ENCODE assay signal across 12 mouse cellular contexts in the genomic region with DNA sequence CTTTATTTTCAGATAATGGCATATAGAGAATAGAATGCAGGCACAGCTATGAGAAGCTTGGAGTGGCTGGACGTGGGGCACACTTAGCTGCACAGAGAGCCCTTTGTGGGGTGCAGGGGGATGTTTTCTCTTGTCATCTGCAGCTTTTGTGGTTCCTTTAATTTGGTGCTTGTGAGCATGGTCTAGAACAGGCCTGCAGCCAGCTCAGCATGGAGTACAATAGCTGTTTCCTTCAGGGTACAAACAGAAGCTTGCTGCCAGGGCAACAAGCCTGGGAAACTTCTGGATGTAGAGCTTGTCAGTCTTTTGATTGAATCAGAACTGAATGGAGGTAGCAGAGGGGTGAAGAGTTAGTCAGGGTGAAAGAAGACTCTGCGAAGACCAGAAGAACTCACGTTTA.
DNase-seq lines count a peak whose midpoint lies in the region; ATAC-seq and TF ChIP-seq lines count a peak whose summit lies in the region.
"Had no signal": no experiment of that assay in that cellular context is flagged by ENCODE, and none has a peak within 500 bp of the region (broad histone marks: within the 10 kb centered on the region; RNA-seq: fewer than 3 reads in every experiment).

No protein-coding gene starts in this region.

- ATAC-seq in cerebellum, adult (ENCODE audit: insufficient number of reproducible peaks, low FRiP score, low TSS enrichment) = no peak
- no peak for ATAC-seq in intestine, embryonic 16.5 days
- ATAC-seq in intestine, postnatal 0 days = no peak
- ATAC-seq in liver, embryonic 11.5 days (replicated peaks; ENCODE audit: low FRiP score) = no peak
- ATAC-seq: activated CD4-positive, CD25-positive, alpha-beta regulatory T cell, adult 4 months had no signal

- H3K4me1 ChIP-seq in intestine, embryonic 16.5 days (ENCODE audit: control insufficient read depth, insufficient read depth, low read length) = no peaks in the 10 kb centered on the region; the same call in 1 of the 2 replicates
- no peaks in the 10 kb centered on the region for H3K4me1 ChIP-seq in intestine, postnatal 0 days (replicated peaks; ENCODE audit: control insufficient read depth, insufficient read depth, low read length)
- no peaks in the 10 kb centered on the region for H3K4me1 ChIP-seq in liver, embryonic 11.5 days (replicated peaks; ENCODE audit: control insufficient read depth, insufficient read depth, low read length)
- H3K4me1 ChIP-seq: megakaryocyte, embryonic 14.5 days had no signal

- no peak overlapping the region for H3K4me3 ChIP-seq in intestine, embryonic 16.5 days (ENCODE audit: low read length)
- H3K4me3 ChIP-seq in intestine, postnatal 0 days (ENCODE audit: low read depth, low read length) = no peak overlapping the region
- H3K4me3 ChIP-seq in liver, embryonic 11.5 days (ENCODE audit: low read depth, low read length) = no peak overlapping the region
- H3K4me3 ChIP-seq: heart, embryonic 13.5 days; megakaryocyte, embryonic 14.5 days had no signal

- no peaks in the 10 kb centered on the region for H3K36me3 ChIP-seq in intestine, embryonic 16.5 days (ENCODE audit: control insufficient read depth, insufficient read depth, low read length)
- H3K36me3 ChIP-seq in intestine, postnatal 0 days (ENCODE audit: control insufficient read depth, insufficient read depth) = no peaks in the 10 kb centered on the region
- no peaks in the 10 kb centered on the region for H3K36me3 ChIP-seq in liver, embryonic 11.5 days (ENCODE audit: control insufficient read depth, insufficient read depth, low read length)
- H3K36me3 ChIP-seq: heart, embryonic 13.5 days had no signal

- H3K9ac ChIP-seq in intestine, embryonic 16.5 days (ENCODE audit: low read depth, low read length) = no peak overlapping the region
- no peak overlapping the region for H3K9ac ChIP-seq in intestine, postnatal 0 days (ENCODE audit: low read depth, low read length)
- H3K9ac ChIP-seq in liver, embryonic 11.5 days (ENCODE audit: low read depth, low read length) = no peak overlapping the region
- H3K9ac ChIP-seq: heart, embryonic 13.5 days had no signal

- no peaks in the 10 kb centered on the region for H3K27me3 ChIP-seq in intestine, embryonic 16.5 days (replicated peaks; ENCODE audit: control insufficient read depth, insufficient read depth, low read length)
- H3K27me3 ChIP-seq in intestine, postnatal 0 days (replicated peaks; ENCODE audit: control insufficient read depth, insufficient read depth, low read length) = no peaks in the 10 kb centered on the region
- H3K27me3 ChIP-seq in liver, embryonic 11.5 days (replicated peaks; ENCODE audit: control insufficient read depth, insufficient read depth, low read length) = no peaks in the 10 kb centered on the region
- H3K27me3 ChIP-seq: heart, embryonic 13.5 days; megakaryocyte, embryonic 14.5 days had no signal

- no peak overlapping the region for H3K4me2 ChIP-seq in intestine, embryonic 16.5 days (ENCODE audit: low read depth, low read length)
- no peak overlapping the region for H3K4me2 ChIP-seq in intestine, postnatal 0 days (replicated peaks; ENCODE audit: low read depth)
- no peak overlapping the region for H3K4me2 ChIP-seq in liver, embryonic 11.5 days
- H3K4me2 ChIP-seq: heart, embryonic 13.5 days had no signal

- no peak for TF ChIP-seq CTCF in intestine, postnatal 0 days (IDR thresholded peaks at IDR 0.05; ENCODE audit: low read depth)

- WGBS in intestine, embryonic 16.5 days = 75% methylated on average over 3 of the region's 3 CpGs
- WGBS in intestine, postnatal 0 days = 82% methylated on average over 3 of the region's 3 CpGs
- 78% methylated on average over 3 of the region's 3 CpGs for WGBS in liver, embryonic 11.5 days

- 0 out of 2 replicates have a peak overlapping the region, but pooled peaks have one; percentile 0 for H3K27ac ChIP-seq in intestine, embryonic 16.5 days (ENCODE audit: low read length)
- no peak overlapping the region for H3K27ac ChIP-seq in intestine, postnatal 0 days (ENCODE audit: low read depth, low read length)
- H3K27ac ChIP-seq in liver, embryonic 11.5 days (ENCODE audit: low read depth, low read length) = no peak overlapping the region
- H3K27ac ChIP-seq: heart, embryonic 13.5 days had no signal

- DNase-seq in cerebellum, adult 9-10 months = peak; percentile 22
- DNase-seq in Muller cell, postnatal 12 days (ENCODE audit: inconsistent ontology term) = peak; percentile 63
- DNase-seq in lung, postnatal 10 days = peak; percentile 27
- no peak for DNase-seq in embryo, embryonic 9.5 days (ENCODE audit: extremely low spot score)
- no peak for DNase-seq in liver, embryonic 11.5 days (ENCODE audit: low spot score)
- DNase-seq: spleen, adult 18-20 months had no signal

- no peaks in the 10 kb centered on the region for H3K9me3 ChIP-seq in intestine, embryonic 16.5 days (ENCODE audit: control insufficient read depth, low read length)
- H3K9me3 ChIP-seq in intestine, postnatal 0 days (ENCODE audit: control insufficient read depth) = no peaks in the 10 kb centered on the region
- no peaks in the 10 kb centered on the region for H3K9me3 ChIP-seq in liver, embryonic 11.5 days (ENCODE audit: control insufficient read depth, low read length)
- H3K9me3 ChIP-seq: heart, embryonic 13.5 days; megakaryocyte, embryonic 14.5 days had no signal

Comparison
In these comparisons a context has a peak if more than half of its experiments do, and no peak if none do; other contexts are left out.
1. DNase-seq: peak in cerebellum, adult 9-10 months (single experiment), Muller cell, postnatal 12 days (single experiment) and lung, postnatal 10 days (single experiment); none in embryo, embryonic 9.5 days (single experiment) and liver, embryonic 11.5 days (single experiment).